Mouse (Mus musculus) mature B cell (primary cell): ENCODE results near the gene Safb.
"Not testable (repeated sequence)": the region's sequence is repeated elsewhere in the genome, so short reads cannot be mapped to it uniquely, and the experiment has no call there.

Experiments used
- in situ Hi-C: fragments of 300-500 bp; cut with MboI; formaldehyde crosslinking; loops from 2 replicates; pipeline ENCODE4 v1.14.3; 2019

Safb gene

DNA sequence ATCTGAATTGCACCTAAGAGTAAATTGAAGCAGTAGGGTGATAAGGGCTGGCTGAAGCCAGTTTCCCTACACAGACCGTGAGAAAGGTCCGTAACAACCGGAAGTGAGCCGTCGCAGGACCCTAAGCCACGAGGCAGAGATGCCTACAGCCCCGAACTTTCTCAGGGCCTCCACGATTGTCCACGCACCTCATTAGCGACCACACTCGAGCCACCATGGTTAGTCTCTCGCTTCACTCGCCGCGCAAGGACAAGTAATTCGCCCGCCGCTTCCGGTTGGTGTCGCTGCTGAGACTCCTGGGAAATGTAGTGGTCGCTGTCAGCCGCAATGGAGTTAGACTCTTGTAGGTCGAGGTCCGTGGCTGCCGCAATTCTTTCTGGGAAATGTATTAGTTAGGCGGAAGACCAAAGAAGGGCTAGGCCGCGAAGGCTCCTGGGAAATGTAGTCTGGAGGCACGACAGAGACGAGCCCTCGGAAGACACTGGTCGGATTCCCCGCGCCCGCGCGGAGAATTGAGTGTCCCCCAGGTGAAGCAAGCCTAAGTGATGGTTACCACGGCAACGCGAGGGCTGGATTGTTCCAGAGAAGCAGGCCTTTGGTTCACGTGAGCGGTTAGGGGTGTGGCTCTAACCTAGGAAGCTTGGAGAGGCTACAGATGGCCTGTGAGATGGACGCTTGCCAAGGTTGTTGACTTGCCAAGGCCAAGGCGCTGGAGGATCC, 25.0 kb downstream of the Safb start, which contains the start of gene 2410015M20Rik:
2410015M20Rik (minus strand) TSS at position 320 of the 720 bp plus-strand sequence.
- in situ Hi-C loops: no loop called here

GRCm38 (mm10) chr17:56611323-56611722, 26.7 kb downstream of the Safb start:
- in situ Hi-C loops: no loop called here

- in situ Hi-C loops: no loop called here
Measured at GRCm38 (mm10) chr17:56611861-56612564, 27.4 kb downstream of the Safb start.

DNA sequence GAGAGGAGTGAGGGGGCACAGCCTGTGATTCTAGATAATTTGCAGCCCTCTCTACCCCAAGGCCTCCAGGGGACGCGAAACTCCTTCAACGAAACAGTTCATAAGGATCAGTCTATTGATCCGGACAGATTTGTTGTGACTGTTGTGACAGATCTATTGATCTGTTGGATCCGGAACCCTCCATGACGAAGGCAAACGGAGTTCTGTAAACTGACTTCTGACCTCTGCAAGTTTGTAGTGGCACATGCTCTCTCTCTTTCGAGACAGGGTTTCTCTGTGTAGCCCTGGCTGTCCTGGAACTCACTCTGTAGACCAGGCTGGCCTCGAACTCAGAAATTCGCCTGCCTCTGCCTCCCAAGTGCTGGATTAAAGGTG, 27.9 kb downstream of the Safb start:
- in situ Hi-C loops: not testable (repeated sequence)

- in situ Hi-C loops: no loop called here
Measured at GRCm38 (mm10) chr17:56613236-56613844, 28.7 kb downstream of the Safb start, which contains the start of gene Rpl36. TSS of gene Rpl36 (plus strand) at chr17:56613416.

GRCm38 (mm10) chr17:56613893-56614292, 29.3 kb downstream of the Safb start:
- in situ Hi-C loops: not testable (repeated sequence)

DNA sequence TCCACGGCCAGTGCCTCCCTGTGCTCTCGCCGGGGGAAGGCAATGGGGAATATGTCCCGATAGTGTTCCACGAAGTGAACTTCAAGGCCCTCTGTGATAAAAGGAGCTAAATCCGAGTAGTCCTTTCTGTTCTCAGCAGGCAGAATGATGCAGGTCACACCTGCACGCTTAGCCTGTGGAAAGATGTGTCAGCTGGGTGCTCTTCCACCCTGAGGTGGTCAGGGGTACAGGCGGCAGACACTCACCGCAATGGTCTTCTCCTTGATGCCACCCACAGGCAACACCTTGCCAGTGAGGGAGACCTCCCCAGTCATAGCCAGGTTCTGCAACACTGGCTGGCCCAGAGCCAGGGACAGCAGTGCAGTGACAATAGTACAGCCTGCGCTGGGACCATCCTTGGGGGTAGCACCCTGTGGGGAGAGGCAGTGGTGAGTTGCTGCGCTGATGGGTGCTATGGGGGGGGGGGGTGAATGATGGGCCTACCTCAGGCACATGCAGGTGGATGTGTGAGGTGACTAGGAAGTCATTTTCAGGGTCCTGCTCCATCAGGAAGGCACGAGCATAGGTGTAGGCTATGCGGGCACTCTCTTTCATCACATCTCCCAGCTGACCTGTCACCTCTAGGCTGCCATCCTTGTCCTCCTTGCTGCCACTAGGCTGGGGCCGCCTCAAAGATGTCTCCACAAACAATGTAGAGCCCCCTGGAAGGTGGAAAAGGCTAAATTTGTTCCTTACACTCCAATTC, 29.9 kb downstream of the Safb start:
- in situ Hi-C loops: no loop called here

GRCm38 (mm10) chr17:56615136-56615784, 30.6 kb downstream of the Safb start:
- in situ Hi-C loops: no loop called here

- in situ Hi-C loops: no loop called here
Measured at GRCm38 (mm10) chr17:56615792-56616191, 31.2 kb downstream of the Safb start.

DNA sequence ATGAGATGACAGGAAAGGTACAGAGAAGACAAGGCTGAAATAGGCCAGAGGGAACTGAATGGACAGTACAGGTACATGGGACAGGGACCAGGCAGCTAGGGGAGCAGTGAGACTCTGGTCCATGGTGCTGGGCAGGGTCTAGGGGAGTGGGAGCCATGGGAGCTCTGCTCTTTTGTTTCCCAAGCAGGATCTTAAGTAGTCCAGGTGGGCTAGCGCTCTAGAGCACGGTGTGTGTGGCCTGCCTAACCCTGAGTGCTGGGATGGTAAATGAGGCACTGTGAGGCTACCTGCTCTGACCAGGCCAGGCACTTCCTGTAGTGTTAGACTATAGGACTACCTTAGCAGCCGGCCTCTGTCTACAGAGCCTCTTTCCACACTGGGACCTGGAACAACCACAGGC, 32.1 kb downstream of the Safb start:
- in situ Hi-C loops: no loop called here

DNA sequence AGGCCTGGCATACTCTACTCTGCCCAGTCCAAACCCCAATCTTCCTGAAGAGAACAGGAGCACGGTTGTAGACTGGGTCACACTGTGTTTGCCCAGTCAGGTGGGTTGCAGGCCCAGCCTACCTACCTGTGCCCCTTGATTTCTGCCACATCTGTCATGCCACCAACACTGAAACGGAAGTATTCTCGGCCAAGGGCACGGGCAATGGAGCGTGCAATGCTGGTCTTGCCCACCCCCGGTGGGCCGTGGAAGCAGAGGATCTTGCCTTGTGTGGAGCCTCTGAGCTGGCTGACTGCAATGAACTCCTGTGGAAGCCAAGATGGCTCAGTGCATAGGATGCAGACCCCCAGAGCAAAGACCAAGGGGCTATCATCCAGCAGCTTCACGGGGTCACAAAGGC, 33.0 kb downstream of the Safb start:
- in situ Hi-C loops: no loop called here

- in situ Hi-C loops: no loop called here
Measured at GRCm38 (mm10) chr17:56625495-56625894, 40.9 kb downstream of the Safb start.

DNA sequence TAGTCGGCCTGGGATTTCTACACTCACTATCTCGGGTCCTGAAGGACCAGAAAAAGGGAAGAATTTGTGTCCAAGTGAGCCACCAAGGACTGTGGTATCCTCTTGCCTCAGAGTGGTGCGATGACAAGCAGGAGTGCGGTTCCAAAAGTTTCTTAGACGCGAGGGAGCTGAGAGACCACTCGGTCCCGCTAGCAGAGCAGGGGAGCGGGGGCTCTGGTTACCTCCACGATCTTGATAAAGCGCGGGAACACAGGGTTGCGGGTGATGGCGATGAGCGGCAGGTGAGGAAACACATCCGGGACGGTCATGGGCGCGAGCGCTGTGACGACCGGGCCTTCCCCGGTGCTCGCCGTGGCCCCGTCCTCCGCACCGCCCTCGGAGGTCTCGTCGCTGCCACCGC, 41.6 kb downstream of the Safb start:
- in situ Hi-C loops: no loop called here

DNA sequence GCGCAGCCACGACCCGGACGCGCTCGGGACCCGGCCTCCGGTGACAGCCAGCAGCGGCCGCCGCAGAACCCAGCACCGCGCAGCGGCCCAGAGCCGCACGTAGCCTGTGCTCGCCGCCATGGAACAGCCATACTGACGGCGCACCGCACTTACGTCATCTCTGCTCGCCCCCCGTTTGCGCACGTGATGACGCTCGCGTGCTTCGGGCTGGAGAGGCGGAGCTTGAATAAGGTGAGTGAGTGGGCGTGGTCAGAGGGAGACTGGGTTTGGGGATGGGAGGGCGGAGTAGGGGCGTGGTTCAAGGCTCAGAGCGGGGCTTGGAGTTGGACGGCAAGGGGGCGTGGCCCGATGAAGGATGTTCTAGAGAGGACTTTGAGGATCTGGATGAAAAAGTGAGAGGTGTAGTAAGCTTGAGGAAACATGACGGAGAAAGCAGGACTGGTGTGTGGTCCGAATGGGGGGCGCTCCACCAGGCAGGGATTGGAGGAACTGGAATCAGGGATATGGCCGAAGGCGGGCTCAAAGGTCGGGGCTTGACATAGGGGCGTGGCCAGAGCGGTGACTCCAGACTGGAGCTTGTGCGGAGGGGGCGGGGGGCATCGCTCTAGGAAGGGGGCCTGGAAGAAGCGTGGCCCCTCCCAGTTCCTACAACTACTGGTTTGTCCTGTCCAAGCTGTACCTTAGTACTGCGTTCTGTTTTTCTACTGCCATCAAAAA, 42.3 kb downstream of the Safb start, which contains the start of gene Lonp1:
Lonp1 (minus strand) TSS at position 134 of the 717 bp plus-strand sequence.
- in situ Hi-C loops: no loop called here

DNA sequence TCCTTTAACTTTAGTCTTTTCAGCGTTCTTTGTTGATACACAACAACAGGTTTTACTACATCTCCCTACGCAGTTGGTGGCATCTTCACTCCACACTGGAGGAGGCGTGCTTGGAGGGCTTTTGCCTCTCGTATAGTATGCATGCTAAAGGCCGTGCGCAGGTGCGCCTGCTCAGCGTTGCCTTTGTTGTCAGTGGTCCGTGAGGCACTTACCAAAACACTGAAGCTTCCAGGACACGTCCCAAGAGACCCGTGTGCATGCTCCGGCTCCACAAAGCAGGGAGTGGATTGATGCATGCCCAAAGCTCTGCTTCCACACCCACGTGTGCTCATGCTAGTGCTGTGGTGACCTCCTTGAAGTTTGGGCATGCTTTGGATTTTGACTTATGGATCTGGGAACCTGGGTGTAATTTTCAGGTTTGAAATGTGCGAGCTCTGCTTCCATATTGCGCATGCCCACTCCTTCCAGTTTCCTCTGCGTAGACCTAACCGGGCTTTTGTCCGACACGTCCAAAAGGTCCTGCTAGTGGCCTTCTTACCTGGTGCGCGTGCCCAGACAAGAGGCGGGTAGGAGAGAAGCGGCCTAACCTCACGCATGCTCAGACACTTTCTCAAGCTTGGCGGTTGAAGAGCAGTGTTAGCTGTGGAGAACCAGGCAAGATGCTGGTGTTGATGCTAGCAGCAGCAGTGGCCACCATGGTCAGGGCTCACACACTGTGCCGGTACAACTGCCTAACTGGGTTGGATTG, 43.1 kb downstream of the Safb start, which contains the start of gene Catsperd:
Catsperd (plus strand) TSS at position 614 of the 748 bp plus-strand sequence.
- in situ Hi-C loops: no loop called here

GRCm38 (mm10) chr17:56629800-56630781, 45.5 kb downstream of the Safb start:
- in situ Hi-C loops: not testable (repeated sequence)

DNA sequence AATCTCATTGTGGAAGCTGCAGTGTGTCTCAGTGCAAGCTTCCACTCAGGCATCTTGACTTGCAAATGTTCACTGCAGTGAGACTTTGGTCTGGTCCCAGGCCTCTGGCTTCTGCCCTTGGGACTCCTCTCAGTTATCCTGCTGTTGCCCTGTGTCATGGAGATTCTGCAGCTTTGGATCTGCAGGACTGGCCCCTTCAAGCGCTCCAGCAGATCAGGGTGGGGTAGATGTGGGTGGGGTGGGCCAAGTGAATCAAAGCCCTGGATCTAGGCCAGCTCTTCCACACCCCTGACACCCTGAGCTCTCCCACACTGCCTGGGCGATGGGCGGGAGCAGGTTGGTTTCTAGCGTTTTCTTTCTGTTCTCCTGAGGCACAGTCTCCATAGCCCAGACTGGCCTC, 47.2 kb downstream of the Safb start:
- in situ Hi-C loops: no loop called here

DNA sequence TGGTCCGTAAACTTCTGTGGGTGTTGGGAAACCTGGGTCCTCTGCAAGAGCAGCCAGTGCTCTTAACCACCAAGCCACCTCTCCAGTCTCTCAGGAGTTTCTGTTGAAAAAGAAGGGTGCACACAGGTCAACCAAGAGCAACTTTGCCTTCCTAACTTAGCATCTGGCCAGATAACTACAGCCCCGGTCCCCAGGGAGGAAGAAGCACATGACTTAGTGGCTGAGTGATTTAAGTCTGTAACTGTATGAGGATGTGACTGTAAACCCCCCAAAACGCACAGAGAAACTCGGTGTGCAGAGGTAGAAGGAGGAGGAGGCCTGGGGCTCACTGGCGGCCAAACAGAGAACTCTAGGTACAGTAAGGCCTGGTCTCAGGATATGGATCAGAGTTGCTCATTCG, 49.4 kb downstream of the Safb start:
- in situ Hi-C loops: no loop called here

GRCm38 (mm10) chr17:56643237-56643636, 58.6 kb downstream of the Safb start:
- in situ Hi-C loops: no loop called here
